Mouse (Mus musculus): ENCODE measurements around the gene Plcb1. TPM values are rescaled to one million over a fixed set of nuclear protein-coding genes. Genes with fewer than 3 reads are reported as not detected.
A peak's percentile ranks its signal among the peaks of the same experiment; 100 is the strongest.

The Plcb1 gene
- total RNA-seq (2017) = 2.2 and 2.3 TPM in 2 replicates

GRCm38 (mm10) chr2:134785970-134786855, at the start of gene Plcb1:
TSS of gene Plcb1 (plus strand) at chr2:134786067.
- ATAC-seq (ENCODE audit: extremely low read depth, insufficient number of reproducible peaks, low FRiP score, poor library complexity, severe bottlenecking) = 0 out of 2 replicates have a peak, but pooled peaks have one; percentile 13

GRCm38 (mm10) chr2:134755537-134755936, 30.3 kb upstream of the Plcb1 start:
- ATAC-seq (ENCODE audit: extremely low read depth, insufficient number of reproducible peaks, low FRiP score, poor library complexity, severe bottlenecking) = no peak

DNA sequence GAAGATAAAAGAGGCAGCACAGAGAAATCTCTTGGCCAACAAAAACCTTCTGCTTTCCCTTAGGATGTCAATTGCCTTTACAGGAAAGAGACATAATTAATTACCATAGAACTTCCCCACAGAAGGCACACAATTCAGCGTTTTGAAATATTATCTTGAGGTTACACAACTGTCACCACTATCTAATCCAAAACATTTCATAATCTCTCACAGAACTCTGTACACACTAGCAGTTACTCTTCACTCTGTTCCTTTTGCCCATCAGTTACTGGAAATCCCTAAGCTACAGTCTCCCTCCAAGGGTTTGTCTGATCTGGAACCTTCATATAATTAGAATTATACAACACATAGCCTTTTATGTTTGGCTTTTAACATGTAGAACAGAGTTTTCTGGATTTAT, 29.8 kb upstream of the Plcb1 start:
- no peak for ATAC-seq (ENCODE audit: extremely low read depth, insufficient number of reproducible peaks, low FRiP score, poor library complexity, severe bottlenecking)

DNA sequence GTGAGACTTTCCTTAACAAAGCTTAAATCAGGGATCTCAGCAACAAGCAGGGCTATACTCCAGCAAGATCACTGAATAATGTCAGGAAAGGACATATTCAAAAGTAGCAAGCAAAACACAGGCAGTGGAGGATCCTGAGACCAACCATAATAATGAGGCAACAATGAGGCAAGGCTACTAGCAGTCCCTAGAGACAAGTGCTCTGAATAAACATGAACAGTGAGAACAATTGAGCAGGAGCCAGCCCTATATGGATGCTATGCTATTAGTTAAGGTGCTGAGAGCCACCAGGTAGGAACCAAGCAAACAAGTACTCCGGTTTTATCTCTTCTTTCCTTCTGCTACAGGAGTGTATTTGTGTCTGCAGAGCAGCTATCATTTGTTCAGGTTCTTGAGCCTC, 24.8 kb upstream of the Plcb1 start:
- ATAC-seq (ENCODE audit: extremely low read depth, insufficient number of reproducible peaks, low FRiP score, poor library complexity, severe bottlenecking) = no peak

DNA sequence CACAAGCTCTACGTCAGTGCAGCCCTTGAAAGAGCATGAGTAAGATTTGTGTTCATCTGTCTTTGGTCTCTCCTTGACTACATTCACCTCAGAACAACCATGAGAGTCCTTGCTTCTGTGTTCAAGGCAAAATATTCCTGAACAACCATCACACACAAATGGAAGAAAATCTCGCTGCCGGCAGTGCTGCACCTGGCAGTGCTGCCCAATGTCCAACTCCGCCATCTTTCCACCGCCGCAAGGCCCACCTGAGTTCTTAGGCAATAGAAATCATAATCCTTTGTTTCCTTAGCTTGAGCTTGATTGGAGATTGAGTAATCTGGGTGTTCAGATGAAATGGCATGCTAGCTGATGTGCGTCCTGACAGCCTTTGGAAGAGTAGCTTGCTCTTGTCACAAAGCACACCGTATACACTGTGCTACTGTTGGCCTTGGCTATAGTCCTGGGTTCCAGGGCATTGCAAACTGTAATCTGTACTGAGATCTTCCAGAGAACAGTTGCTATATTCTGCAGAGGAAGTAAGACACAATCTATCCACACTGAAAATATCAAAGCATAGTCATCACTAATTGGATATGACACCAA, 22.4 kb upstream of the Plcb1 start:
- ATAC-seq (ENCODE audit: extremely low read depth, insufficient number of reproducible peaks, low FRiP score, poor library complexity, severe bottlenecking) = no peak

DNA sequence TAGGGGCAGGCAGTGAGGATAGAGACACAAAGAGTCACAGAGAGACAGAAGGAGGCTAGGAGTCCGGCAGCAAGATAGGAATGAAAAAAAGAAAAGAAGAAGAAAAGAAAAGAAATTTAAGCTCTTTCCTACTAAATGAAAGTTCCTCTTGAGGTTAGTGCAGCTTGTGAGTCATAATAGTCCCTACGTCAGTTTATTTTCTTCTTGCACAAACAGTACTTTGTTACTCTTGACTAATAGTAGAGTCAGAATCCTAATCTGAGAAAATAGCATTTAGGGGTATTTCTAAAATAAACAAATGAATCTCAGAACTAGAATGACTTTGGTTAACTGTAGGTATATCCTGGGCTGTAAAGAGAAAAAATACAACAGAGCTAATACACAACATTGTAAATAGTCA, 21.4 kb upstream of the Plcb1 start:
- no peak for ATAC-seq (ENCODE audit: extremely low read depth, insufficient number of reproducible peaks, low FRiP score, poor library complexity, severe bottlenecking)

DNA sequence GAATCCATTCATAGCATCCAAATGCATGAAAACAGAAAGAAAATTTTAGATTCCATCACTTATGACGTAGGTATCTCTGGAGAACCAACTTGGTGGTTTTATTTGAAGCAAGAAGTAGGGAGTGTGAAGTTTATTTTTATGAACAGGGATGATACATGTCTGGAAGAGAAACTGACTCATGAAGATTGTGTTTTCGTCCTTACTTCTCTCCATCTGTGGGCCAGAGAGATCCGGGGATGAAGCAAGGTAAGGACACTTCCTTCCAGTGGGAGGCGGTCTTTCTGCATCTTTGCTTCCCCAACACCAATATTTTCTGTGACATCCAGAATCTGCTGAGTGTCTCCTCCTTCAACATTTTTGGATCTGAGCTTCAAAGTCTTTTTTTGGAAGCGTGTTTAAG, 6.0 kb upstream of the Plcb1 start:
- no peak for ATAC-seq (ENCODE audit: extremely low read depth, insufficient number of reproducible peaks, low FRiP score, poor library complexity, severe bottlenecking)

GRCm38 (mm10) chr2:134780316-134780715, 5.6 kb upstream of the Plcb1 start:
- no peak for ATAC-seq (ENCODE audit: extremely low read depth, insufficient number of reproducible peaks, low FRiP score, poor library complexity, severe bottlenecking)

DNA sequence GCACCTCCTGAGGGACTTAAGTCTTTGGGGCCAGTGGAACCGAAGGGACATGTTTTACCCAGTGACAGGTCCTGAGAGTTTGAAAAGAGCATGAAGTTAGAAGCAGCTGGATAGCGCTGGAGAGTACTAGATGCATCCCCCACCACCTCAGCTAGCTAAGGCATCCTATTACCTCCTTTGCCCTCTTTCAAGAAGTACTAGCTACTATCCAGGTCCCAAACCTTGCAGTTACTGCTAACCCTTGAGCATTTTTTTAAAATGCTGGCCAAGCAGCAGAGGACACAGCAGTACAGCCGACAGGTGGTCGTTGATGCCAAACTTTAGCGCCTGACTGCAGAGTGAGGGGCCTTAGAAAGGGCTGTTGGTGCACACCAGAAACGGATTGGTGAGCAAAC, 986 bp downstream of the Plcb1 start:
- no peak for ATAC-seq (ENCODE audit: extremely low read depth, insufficient number of reproducible peaks, low FRiP score, poor library complexity, severe bottlenecking)

DNA sequence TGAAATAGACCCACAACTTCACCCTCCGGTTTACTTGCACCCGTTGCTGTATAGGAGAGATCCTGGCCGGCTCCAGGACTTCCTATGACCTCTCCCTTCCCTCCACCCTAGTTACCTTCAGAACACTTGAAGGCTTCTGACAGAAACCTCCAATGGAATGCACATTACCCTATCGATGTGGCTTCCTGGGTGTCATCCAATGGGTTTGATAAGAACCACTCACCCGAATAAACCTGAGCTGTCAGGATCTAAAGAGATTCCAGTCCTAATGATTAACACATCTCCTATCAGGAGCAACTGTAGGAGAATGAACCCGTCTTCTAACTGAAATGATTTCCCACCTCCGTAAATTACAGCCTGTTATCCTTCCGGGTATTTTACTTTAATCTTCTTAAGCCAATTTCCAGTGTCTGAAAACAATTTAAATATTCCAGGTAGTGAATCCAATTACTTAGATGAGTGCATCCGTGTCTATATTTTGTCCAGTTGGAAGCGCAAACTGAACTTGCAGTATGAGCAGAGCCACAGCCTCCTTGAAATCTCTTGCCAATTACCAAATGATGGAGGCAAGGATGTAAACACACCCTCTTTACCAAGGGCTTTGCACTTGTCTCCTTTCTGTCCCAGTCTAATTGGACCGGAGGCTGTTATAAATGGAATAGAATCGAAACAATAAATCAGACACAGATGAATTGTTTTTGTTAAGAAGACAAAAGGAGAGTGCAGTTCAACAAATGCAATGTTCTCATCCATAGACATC, 1.6 kb downstream of the Plcb1 start:
- ATAC-seq (ENCODE audit: extremely low read depth, insufficient number of reproducible peaks, low FRiP score, poor library complexity, severe bottlenecking) = no peak

DNA sequence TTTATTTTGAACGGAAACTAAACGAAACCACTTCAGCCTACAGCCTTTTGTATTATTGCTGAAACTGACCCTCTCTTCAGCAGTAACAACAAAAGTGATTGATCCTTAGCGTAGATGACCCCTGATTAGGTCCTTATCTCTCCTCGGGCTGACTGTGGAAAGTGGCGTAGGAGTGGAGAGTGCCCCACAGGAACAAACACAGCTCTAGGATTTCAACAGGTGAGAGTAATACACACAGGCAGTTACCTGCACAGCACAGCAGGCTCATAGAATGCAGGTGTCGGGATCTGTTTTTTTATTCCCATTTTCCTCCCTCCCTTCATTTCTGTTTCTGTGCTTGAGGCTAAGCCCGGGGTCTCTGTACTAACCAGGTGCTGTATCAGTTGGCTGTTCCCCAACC, 7.1 kb downstream of the Plcb1 start:
- ATAC-seq (ENCODE audit: extremely low read depth, insufficient number of reproducible peaks, low FRiP score, poor library complexity, severe bottlenecking) = no peak

GRCm38 (mm10) chr2:134800226-134800625, 14.4 kb downstream of the Plcb1 start:
- no peak for ATAC-seq (ENCODE audit: extremely low read depth, insufficient number of reproducible peaks, low FRiP score, poor library complexity, severe bottlenecking)

DNA sequence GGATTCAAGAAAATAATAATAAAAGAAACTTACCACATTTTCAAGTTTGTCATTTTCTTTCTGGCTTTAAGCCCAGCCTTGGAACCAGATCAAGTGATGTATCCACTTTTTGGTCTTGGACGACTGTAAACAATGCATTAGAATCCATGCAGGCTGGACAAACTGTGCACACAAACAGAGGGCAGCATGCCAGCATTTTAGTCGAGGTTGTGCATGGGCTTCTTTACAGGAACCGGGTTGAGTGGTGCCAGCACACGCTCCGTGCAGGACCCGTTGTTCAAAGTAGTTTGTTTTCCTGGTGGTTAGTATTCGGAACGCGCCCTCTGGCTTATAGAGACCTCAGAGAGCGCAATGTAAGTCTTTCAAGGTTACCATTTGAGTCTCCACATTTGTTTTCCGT, 30.5 kb downstream of the Plcb1 start:
- ATAC-seq (ENCODE audit: extremely low read depth, insufficient number of reproducible peaks, low FRiP score, poor library complexity, severe bottlenecking) = no peak

GRCm38 (mm10) chr2:134817058-134817840, 31.4 kb downstream of the Plcb1 start:
- ATAC-seq (ENCODE audit: extremely low read depth, insufficient number of reproducible peaks, low FRiP score, poor library complexity, severe bottlenecking) = no peak

DNA sequence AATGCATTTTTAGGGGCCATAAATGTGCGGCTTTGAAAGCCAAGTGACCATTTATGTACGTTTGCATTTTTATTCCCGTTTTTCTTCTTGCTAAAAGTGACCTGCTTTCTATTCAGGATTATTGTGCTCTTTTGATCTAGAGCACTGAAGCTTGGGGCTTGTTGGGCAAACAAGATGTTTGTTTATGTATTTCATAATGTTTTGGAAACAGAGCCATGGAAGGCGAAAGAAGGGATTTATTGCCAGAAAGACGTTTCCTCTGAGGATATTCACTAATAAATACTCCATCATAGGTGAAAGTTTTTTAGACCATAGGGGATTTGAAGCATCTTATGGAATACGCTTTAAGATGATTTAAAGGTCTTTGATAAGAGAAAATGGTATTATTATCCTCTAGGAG, 35.3 kb downstream of the Plcb1 start:
- ATAC-seq (ENCODE audit: extremely low read depth, insufficient number of reproducible peaks, low FRiP score, poor library complexity, severe bottlenecking) = no peak

DNA sequence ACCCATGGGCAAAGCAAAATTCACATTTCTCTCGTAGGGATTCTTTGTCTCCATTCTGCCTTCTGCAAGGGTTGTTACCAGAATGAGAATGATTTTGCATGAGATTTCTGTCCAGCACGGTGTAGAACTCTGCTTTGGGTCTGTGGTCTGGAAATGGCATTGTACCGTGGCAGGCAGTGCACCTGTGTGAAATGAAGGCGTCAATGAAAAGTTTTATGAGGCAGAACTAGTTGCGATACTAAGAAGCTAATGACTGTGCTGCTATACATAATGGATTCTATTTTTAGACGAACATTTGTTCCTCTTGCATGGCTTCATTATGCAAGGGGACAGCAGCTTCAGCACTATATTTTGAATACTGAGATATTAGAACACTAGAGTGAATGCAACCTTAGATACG, 39.8 kb downstream of the Plcb1 start:
- ATAC-seq (ENCODE audit: extremely low read depth, insufficient number of reproducible peaks, low FRiP score, poor library complexity, severe bottlenecking) = no peak

GRCm38 (mm10) chr2:134826111-134827005, 40.5 kb downstream of the Plcb1 start:
- no peak for ATAC-seq (ENCODE audit: extremely low read depth, insufficient number of reproducible peaks, low FRiP score, poor library complexity, severe bottlenecking)

GRCm38 (mm10) chr2:134827778-134828487, 42.1 kb downstream of the Plcb1 start:
- no peak for ATAC-seq (ENCODE audit: extremely low read depth, insufficient number of reproducible peaks, low FRiP score, poor library complexity, severe bottlenecking)

Measured in neutrophil, adult 5-6 weeks (primary cell).